Mouse (Mus musculus) brain, embryonic 14.5 days (tissue): ENCODE data around the gene Col1a2. TPM values are rescaled to one million over a fixed set of nuclear protein-coding genes. Genes with fewer than 3 reads are reported as not detected.

Source experiments
- DNase-seq: peaks from one replicate; pipeline ENCODE4 v3.0.0-alpha.2; 2011; ENCODE audit warnings: low read depth
- CTCF ChIP-seq: fragments of 200-500 bp; IDR thresholded peaks from 2 replicates; pipeline ENCODE4 v1.5.1; 2012; ENCODE audit warnings: inconsistent platforms, mild to moderate bottlenecking, moderate library complexity, borderline replicate concordance; ENCODE audit not compliant: insufficient read depth, insufficient read length; ENCODE audit errors: extremely low read depth
- POLR2A ChIP-seq: fragments of 200-500 bp; IDR thresholded peaks from 2 replicates; pipeline ENCODE4 v1.6.1; 2012; ENCODE audit warnings: mild to moderate bottlenecking, inconsistent platforms, borderline replicate concordance; ENCODE audit not compliant: poor library complexity, insufficient read depth, insufficient read length, severe bottlenecking; ENCODE audit errors: extremely low read depth
- polyA plus RNA-seq: library from polyadenylated mRNA; depleted of rRNA; stranded (reverse); fragments of >200 nt; gene quantifications from 2 replicates; pipeline ENCODE4 v1.2.3, GENCODE M21; 2012; rRNA removed

Gene Col1a2
- polyA plus RNA-seq, 1 experiment = 187 TPM

DNA sequence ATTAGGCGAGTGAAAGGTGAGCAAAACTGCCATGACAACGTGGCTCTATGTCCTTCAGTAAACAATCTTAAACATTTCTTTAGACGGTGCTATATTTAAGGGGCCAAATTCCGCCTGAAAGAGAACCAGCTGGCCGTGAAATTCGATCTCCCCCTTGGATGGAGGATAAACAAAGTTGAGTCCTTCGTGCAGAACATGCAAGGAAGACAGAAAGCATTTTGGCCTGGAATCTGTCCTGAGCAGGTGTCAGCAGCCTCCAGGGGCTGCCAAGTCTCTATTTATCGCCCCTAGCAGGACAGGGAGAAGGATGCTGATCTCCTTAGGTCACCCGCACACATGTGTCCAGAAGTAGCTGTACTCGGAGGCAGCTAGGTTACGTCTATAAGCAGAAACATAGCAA is 56.5 kb downstream of the Col1a2 start:
- TF ChIP-seq CTCF = no peak
- TF ChIP-seq POLR2A = no peak
- DNase-seq = peak; percentile 63

DNA sequence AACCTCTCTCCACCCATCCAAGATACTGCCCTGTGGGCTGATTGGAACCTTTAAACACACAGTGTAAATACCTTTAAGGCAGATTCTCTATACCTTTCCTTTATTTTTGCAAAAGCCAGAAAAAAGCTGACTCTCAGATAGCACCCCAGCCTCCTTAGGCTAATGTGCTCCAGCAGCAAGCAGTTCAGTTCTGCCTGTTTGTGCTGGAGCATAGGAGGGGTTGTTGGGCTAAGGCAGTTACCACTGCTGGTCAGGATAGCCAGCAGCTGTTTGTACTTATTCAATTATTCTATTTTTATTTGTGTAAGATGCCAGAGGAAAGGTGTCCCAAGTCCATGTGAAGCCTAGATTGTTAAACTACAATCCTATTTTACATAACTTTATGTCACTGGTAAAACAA is 57.0 kb downstream of the Col1a2 start:
- TF ChIP-seq POLR2A (no peak), CTCF (no peak)
- DNase-seq = no peak

DNA sequence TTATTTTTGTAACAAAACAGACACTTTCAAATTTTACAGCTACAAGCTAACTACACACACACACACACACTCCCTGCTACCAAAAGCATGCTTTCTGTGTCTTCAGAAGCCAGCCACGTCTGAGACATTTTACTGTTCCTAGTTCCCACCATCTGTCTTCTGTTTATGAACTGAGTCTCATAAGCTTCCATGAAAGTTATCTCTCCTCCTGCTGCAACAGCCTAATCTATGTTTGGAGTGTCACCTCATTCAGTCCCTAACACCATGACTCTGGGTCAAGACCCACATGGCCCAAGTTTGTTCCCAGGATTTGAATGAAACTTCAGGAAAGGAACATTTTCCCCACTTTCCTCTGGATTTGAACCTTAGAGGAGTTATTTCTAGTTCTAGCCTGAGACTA is 57.8 kb downstream of the Col1a2 start:
- no peak for DNase-seq
- TF ChIP-seq POLR2A (no peak), CTCF (no peak)

DNA sequence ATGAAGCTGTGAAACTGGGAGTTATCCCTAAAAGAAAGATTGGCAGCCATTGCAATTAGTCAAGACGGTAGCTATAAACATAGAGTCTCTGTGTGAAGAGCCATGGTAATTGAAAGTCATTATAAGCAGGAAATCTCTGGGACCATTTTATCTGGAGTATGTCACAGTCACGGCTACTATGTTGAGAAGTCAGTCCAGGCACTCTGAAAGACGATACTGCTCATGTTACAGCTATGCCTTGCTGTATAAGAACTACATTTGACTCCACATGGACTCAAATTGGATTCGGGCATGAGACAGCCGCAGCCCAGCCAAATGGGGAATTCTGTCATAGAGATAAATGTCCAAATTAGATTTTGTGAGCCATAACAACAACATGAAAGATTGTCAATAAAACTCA is 58.9 kb downstream of the Col1a2 start:
- TF ChIP-seq CTCF = no peak
- TF ChIP-seq POLR2A = no peak

DNA sequence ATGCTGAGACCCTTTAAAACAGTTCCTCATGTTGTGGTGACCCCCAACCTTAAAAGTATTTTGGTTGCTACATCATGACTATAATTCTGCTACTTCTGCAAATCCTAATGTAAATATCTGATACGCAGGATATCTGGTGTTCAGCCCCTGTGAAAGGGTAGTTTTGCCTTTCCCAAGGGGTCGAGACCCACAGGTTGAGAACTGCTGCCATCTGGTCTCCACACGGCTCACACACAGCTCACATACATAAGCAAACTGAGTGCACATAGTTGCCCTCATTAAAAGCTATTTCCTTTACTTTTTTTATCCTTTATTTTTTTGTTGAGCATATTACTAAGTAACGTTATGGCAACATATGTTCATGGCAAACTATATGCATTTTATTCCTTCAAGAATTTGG is 65.8 kb downstream of the Col1a2 start:
- TF ChIP-seq CTCF (no peak), POLR2A (no peak)
- no peak for DNase-seq

More for the DNA sequence above, 58.9 kb downstream of the Col1a2 start:
- DNase-seq = no peak

DNA sequence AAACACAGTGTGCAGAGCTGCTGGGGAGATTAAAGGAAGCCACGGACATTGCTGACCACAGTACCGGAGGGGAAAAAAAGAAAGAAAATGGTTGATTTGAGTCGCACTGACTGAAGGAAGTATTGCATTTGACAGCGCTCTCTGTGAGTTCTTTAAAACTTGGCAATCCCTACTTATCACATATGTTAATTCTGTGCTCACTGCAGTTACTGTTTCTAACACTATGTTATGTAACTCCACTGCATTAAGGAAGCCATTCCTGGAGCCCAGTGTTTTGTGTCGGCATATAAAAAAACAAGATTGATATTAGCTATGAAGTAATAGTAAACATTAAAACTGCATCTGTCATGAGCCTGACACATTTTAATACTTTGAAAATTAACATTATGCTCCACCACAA is 73.1 kb downstream of the Col1a2 start:
- TF ChIP-seq CTCF = no peak
- no peak for TF ChIP-seq POLR2A
- DNase-seq = peak; percentile 35

DNA sequence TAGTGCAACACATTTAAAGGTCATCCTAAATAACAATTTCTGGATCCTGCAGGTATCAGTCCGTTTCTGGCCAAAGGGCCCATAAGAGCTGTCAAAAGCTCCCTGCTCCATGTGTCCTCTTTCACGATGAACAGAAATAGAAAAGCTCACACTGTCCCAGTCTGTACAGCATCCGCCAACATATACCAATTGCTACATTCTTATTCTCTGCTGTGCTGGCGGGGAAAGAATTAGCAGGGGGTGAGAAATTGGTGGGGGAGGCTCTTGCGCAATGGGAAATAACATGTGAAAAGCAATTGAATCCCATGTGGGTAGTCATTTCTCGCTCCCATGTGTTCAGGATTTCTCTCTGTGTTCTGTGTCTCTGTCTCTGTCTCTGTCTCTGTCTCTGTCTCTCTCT is 73.7 kb downstream of the Col1a2 start:
- DNase-seq = no peak
- TF ChIP-seq CTCF (no peak), POLR2A (no peak)

DNA sequence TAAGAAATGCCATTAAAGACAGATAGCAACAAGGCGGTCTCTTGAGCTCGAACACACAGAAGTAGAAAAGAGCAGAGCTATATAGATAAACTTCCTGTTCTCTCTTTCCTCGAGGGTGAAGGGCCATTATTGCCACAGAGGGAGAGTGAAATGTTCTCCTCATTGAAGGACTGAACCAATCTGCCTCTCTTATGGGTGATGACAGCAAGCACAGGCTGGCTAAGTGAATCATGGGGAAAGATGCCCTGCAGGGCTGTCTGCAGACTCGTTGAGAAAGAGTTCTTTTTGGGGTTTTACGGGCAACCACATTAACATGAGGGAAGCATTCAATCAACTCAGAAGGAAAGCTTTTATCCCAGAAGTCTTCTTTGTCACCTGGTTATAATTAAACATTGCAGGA is 75.0 kb downstream of the Col1a2 start:
- TF ChIP-seq POLR2A = no peak
- TF ChIP-seq CTCF = no peak

DNA sequence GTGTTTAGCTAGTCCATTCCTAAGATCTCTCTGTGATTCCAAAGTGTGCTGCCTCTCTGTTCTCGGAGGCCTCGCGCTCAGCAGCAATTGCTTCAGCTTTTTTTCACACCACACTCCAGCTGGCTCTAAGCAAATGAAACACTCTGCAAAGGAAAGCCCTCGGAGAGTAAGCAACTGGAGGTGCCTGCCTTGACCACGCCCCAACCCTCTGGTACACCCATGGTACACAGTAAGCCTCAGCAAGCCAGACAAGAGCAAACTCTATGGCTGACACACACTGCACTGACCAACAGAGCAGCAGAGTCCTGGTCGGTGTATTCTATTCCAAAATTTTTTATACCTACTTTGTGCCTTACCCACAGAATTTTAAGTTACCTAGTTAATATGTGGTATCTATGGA is 78.9 kb downstream of the Col1a2 start:
- DNase-seq = peak; percentile 37
- TF ChIP-seq CTCF = no peak
- TF ChIP-seq POLR2A = no peak

More for the DNA sequence above, 75.0 kb downstream of the Col1a2 start:
- no peak for DNase-seq

DNA sequence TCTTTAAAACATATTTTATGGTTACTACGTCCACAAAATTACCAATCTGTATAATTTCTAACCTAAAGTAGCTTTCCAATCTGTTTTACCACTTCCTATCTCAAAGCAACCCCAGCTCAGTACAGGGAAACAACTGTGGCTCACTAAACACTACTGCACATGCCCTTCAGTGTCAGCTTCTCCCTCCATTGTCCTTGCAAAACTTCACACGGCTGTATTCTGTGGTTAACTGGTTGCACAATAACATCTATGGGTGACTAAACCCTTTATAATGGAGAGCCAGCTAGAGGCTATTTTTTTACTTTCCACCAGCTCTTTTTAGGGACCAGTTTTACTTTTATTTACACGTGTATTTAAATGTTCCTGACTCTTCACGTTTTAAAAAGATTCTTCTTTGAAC is 83.3 kb downstream of the Col1a2 start:
- no peak for DNase-seq

DNA sequence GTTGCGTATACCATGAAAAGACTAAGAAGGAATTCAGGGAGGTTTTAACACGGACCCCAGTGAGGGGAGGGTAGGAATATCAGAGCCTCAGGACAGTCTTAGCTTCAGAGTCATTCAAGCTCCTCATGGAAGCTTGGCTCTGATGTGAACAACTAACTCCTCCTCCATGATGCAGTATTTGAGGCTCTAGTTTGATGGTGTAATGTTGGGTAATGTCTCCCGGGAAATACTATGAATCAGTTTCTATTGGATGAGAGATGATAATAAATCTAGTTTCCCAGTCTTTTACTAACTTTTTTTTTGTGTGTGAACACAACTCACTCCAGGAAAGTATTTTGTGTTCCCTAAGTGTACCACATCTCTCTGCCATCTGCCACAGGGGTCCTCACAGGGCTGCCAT is 84.1 kb downstream of the Col1a2 start:
- no peak for DNase-seq
- TF ChIP-seq CTCF = no peak
- no peak for TF ChIP-seq POLR2A

More for the DNA sequence above, 83.3 kb downstream of the Col1a2 start:
- no peak for TF ChIP-seq POLR2A
- TF ChIP-seq CTCF = no peak

DNA sequence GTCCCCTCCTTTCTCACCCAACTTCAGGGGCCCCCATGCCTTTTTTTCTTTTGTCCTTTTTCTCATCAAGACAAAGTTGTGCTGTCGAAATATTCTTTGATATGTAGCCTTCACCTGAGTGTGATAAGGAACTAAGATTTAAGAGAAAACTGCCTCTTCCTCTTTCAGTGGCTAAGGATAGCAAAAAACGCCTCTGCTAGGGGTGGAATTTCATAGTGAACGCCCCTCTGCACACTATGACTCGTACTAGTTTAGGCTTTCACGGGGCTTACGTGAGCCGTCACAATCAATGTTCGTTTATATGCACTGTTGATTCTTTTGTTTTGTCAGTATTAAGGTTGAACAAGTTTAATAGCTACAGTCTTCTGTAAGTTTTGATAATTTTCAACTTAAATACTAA is 85.5 kb downstream of the Col1a2 start:
- TF ChIP-seq POLR2A (no peak), CTCF (no peak)
- DNase-seq = no peak

Other genes with a start within 250 kb of the Col1a2 start
- gene Casd1, start 96.0 kb downstream of the Col1a2 start, polyA plus RNA-seq = 46.6 and 51.4 TPM in 2 replicates
- gene Sgce, start 242.4 kb downstream of the Col1a2 start, polyA plus RNA-seq = 39.6 and 43.4 TPM in 2 replicates
- gene Peg10, start 242.5 kb downstream of the Col1a2 start, polyA plus RNA-seq = 71.4 and 111 TPM in 2 replicates